Mouse (Mus musculus): ENCODE results near the gene Mgat4b.

DNA sequence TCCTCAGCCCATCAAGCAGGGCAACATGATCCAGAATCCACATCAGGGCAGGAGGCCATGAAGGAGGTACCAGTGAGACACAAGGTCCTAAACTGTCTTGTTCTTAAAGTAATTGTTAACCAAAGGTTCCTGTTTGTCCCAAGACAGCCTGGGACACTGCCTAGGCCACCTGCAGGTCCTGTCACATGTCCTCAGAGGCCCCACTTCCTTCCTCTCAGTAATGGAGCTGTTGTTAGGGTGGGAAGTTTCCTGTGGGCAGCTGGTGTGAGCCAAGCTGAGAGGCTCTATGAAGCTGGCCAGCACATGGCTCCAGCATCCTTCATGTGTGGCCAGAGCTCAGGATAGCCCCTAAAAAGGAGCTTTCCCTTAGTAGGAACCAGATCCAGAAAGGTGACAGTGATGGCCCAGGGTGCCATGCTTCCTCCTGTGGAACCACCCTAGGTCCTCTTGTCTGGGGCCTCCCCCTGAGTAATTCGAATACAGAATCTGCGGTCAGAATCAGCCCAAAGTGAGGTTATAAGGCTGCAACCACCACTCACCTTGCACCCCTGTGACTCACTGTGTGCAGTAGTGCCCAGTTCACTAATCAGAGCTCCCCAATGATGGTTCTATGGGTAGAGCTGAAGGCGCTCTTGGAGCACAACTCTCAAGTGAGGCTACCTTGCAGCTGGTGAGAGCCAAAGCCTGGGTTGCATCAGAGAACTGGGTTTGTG is 48.2 kb upstream of the Mgat4b start:
- TF ChIP-seq MAFK (IDR thresholded peaks at IDR 0.05; ENCODE audit: insufficient read depth, low read depth, low read length) = no peak
- no peak for TF ChIP-seq ZC3H11A (IDR thresholded peaks at IDR 0.05; ENCODE audit: borderline replicate concordance, low read depth, low read length)
- TF ChIP-seq ZNF384 (IDR thresholded peaks at IDR 0.05; ENCODE audit: low read depth, low read length) = no peak
